Mouse (Mus musculus): ENCODE data around the gene Camta1.

DNA sequence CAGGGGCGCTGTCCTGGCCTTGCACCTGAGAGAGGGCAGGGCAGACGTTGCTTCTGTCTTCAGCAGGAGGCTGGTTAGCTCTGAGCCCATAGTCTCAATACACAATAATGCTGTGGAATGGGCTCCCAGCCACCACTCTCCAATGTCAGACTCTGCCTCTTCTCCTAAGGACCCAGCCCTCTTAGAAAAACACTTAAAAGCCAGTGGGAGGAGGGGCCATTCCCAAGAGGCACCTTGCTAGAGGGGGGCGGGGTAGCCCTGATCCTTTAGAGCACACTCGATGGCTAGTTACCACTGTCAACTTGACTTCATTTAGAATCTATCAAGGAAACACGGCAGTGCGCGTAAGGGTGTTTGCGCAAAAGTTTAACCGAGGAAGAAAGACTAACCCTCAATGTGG is 618.2 kb downstream of the Camta1 start:
- TF ChIP-seq CTCF (IDR thresholded peaks at IDR 0.05; ENCODE audit: borderline replicate concordance, insufficient read depth, low read depth, low read length): no peak
- no peak for TF ChIP-seq POLR2A (IDR thresholded peaks at IDR 0.05; ENCODE audit: borderline replicate concordance, insufficient read depth, low read length)
